Mouse (Mus musculus) limb, embryonic 14.5 days (tissue): ENCODE results near the gene Rgma. TPM values are rescaled to one million over a fixed set of nuclear protein-coding genes. Genes with fewer than 3 reads are reported as not detected.

Source experiments
- ATAC-seq: fragments of 200-750 bp; cut with Nextera tagmentation; 2 replicates; pipeline ENCODE4 v1.8.0; 2017; ENCODE audit warnings: low read depth, moderate number of reproducible peaks, moderate TSS enrichment; ENCODE audit not compliant: low FRiP score
- DNase-seq: peaks from one replicate; pipeline ENCODE4 v3.0.0-alpha.2; 2015; ENCODE audit warnings: low spot score
- H3K27ac ChIP-seq: fragments of 300-500 bp; sonication (generic); replicated peaks from 2 replicates; pipeline ENCODE4 v1.5.1; 2014; ENCODE audit warnings: low read depth, mild to moderate bottlenecking, low read length, moderate library complexity, mixed read lengths
- H3K27me3 ChIP-seq: fragments of 300-500 bp; sonication (generic); 2 replicates; pipeline ENCODE4 v1.6.1; 2014; ENCODE audit warnings: low read length, mixed read lengths; ENCODE audit not compliant: control insufficient read depth, insufficient read depth
- H3K36me3 ChIP-seq: fragments of 300-500 bp; sonication (generic); 2 replicates; pipeline ENCODE4 v1.6.1; 2014; ENCODE audit warnings: mild to moderate bottlenecking, low read length, moderate library complexity, mixed read lengths; ENCODE audit not compliant: control insufficient read depth, insufficient read depth
- H3K4me1 ChIP-seq: fragments of 300-500 bp; sonication (generic); 2 replicates; pipeline ENCODE4 v1.6.1; 2014; ENCODE audit warnings: antibody characterized with exemption, low read length, mixed read lengths; ENCODE audit not compliant: control insufficient read depth, insufficient read depth
- H3K4me2 ChIP-seq: fragments of 300-500 bp; sonication (generic); replicated peaks from 2 replicates; pipeline ENCODE4 v1.6.1; 2014; ENCODE audit warnings: low read depth, mild to moderate bottlenecking, low read length, moderate library complexity; ENCODE audit not compliant: severe bottlenecking
- H3K4me3 ChIP-seq: fragments of 300-500 bp; sonication (generic); replicated peaks from 2 replicates; pipeline ENCODE4 v1.5.1; 2014; ENCODE audit warnings: low read length
- H3K9ac ChIP-seq: fragments of 300-500 bp; sonication (generic); 2 replicates; pipeline ENCODE4 v1.6.1; 2014; ENCODE audit warnings: mild to moderate bottlenecking, low read depth, low read length, moderate library complexity; ENCODE audit not compliant: severe bottlenecking
- H3K9me3 ChIP-seq: fragments of 300-500 bp; sonication (generic); 2 replicates; pipeline ENCODE4 v1.6.1; 2016; ENCODE audit warnings: low read length; ENCODE audit not compliant: control insufficient read depth
- POLR2A ChIP-seq: fragments of 200-500 bp; IDR thresholded peaks from 2 replicates; pipeline ENCODE4 v1.8.0; 2012; ENCODE audit warnings: inconsistent platforms, mild to moderate bottlenecking, moderate library complexity, borderline replicate concordance; ENCODE audit not compliant: insufficient read depth, insufficient read length; ENCODE audit errors: extremely low read depth
- WGBS: fragments of 180-500 bp; shearing (Covaris S2); extraction: QIAGEN DNeasy Blood & Tissue Kit; methylation state at CpG from one replicate; pipeline ENCODE4 v1.1.7; 2014; 5-methylcytosine and 5-hydroxymethylcytosine counted together
- polyA plus RNA-seq, 2 experiments: library from polyadenylated mRNA; depleted of rRNA in 1 of 2; stranded (reverse) in 1 of 2; unstranded in 1 of 2; fragments of >200 nt; fragmentation: Nextera tagmentation in 1 of 2; extraction: Ambion mirVana in 1 of 2; gene quantifications; 2 replicates each; pipeline versions ENCODE4 v1.2.1 to v1.2.3; 2012 to 2014

Gene Rgma
- polyA plus RNA-seq, 2 experiments = 23.5 to 49.1 TPM

DNA sequence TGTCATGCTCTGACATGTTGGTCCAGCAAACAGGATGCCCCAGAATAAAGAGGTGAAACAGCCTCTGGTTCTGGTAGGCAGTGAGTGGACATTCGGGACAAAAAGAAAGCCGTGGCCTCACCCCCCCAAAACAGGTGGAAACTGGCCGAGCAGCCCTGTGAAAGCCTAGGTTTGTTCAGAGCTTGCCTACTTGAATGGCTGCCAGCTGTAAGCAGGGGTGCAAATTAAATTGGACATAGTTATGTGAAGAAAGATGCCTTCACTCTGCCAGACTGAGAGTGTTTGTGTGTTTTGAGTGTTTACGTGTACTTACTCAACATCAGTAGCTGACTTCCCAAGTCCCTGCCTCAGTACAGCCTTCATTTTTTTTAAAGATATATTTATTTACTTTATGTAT is 18.7 kb downstream of the Rgma start:
- H3K4me2 ChIP-seq = peak overlapping the region; percentile 71
- H3K27ac ChIP-seq = no peak overlapping the region
- H3K4me1 ChIP-seq = peaks cover 66% of the 10 kb centered on the region
- H3K9ac ChIP-seq = peak overlapping the region; percentile 87
- DNase-seq (no peak), ATAC-seq (no peak)
- peak overlapping the region; percentile 68 for H3K4me3 ChIP-seq
- H3K36me3 ChIP-seq = peaks cover 7% of the 10 kb centered on the region; the same call in 1 of the 2 replicates
- TF ChIP-seq POLR2A = no peak
- no peaks in the 10 kb centered on the region for H3K9me3 ChIP-seq
- no peaks in the 10 kb centered on the region for H3K27me3 ChIP-seq
- 19% methylated on average over 4 of the region's 4 CpGs for WGBS

DNA sequence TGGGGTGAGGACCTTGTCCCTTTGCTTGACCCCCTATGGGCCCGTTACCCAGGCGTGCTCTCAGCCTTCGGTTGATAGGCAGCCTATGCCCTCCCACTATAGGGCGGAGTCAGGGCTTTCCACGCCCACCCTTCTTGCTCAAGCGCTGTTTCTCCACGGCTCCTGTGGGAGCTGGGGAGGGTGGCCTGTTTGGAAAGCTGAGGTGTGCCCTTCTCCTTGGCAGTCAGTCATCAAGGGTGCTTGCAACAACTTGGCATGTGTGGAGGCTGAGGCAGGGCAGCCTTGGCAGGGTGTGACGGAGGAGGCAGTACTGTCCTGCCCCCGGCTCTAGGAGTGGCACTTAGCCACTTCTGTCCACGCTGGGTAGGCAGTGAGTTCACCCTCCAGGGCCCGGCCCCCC is 23.0 kb downstream of the Rgma start:
- 0 out of 2 replicates have a peak overlapping the region, but pooled peaks have one; percentile 18 for H3K4me3 ChIP-seq
- H3K9ac ChIP-seq = peak overlapping the region; percentile 17; the same call in 1 of the 2 replicates
- DNase-seq (no peak), ATAC-seq (no peak)
- H3K27ac ChIP-seq = no peak overlapping the region
- H3K4me1 ChIP-seq = peaks cover 83% of the 10 kb centered on the region
- TF ChIP-seq POLR2A = no peak
- peaks cover 15% of the 10 kb centered on the region for H3K36me3 ChIP-seq
- no peaks in the 10 kb centered on the region for H3K27me3 ChIP-seq
- peak overlapping the region; percentile 40 for H3K4me2 ChIP-seq
- WGBS = 9% methylated on average over 11 of the region's 11 CpGs
- H3K9me3 ChIP-seq = no peaks in the 10 kb centered on the region

DNA sequence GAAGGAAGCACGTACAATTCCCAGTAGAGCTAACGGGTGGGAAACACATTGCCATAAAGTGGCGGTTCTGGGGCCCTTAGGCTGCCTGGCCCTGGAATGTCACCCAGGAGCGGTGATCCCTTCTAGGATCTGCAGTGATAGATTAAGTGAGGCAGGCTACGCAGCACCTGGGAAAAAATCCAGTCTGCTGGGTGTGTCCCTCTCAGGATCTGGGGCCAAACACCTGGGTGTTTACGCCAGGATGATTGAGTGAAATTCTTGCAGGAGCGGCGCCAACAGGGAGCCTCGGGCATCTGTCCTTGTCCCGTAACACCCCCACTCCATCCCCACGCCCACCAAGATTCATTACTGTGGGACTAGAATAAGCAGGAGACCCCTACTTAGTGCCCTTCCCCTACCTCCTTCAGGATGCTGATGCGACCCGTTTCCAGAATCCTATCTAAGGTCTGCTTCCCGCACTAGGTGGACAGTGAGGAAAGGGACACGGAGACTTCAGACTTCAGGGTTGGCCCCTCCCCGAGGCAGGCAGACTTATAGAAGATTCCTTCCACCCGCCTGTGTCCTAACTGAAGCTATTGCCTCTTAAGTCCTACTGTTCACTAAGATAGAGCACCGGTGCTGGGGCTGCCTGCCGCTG is 23.6 kb downstream of the Rgma start:
- peaks cover 15% of the 10 kb centered on the region for H3K36me3 ChIP-seq
- H3K27ac ChIP-seq = no peak overlapping the region
- H3K4me2 ChIP-seq = peak overlapping the region; percentile 40
- peak overlapping the region; percentile 17; the same call in 1 of the 2 replicates for H3K9ac ChIP-seq
- peak overlapping the region; percentile 18 for H3K4me3 ChIP-seq
- WGBS = 8% methylated on average over 19 of the region's 19 CpGs
- TF ChIP-seq POLR2A = no peak
- H3K9me3 ChIP-seq = no peaks in the 10 kb centered on the region
- DNase-seq = no peak
- H3K27me3 ChIP-seq = no peaks in the 10 kb centered on the region
- no peak for ATAC-seq
- H3K4me1 ChIP-seq = peaks cover 80% of the 10 kb centered on the region

DNA sequence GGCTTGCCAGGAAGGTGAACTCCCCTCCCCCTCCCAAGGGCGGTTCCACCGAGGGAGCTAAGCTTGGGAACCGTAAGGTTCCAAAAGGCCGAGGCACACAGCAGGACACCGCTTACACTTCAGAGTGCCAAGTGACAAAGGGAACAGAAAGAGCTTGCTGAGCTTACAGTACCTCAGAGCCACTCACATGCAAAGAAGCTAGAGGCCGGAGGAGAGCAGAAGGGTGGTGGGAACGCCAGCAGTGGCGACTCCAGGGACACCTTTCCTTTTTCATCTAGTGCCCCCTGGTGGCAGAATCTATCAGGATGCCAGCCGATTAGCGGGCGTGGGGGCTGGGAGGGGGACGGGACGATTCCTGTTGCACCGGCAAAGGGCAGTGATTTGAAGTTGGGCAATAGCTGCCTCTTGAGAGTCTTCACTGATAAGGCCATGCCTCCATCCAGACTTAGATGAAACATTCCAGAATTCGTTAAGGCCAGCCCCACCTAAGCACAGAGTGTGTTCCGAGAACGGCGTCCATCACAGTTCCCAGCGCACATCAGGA is 24.3 kb downstream of the Rgma start:
- TF ChIP-seq POLR2A = no peak
- no peak overlapping the region for H3K27ac ChIP-seq
- peaks cover 73% of the 10 kb centered on the region for H3K4me1 ChIP-seq
- no peak overlapping the region for H3K9ac ChIP-seq
- H3K4me2 ChIP-seq = peak overlapping the region; percentile 40
- DNase-seq (peak; percentile 78), ATAC-seq (peak; percentile 56)
- peaks cover 15% of the 10 kb centered on the region for H3K36me3 ChIP-seq
- WGBS = 3% methylated on average over 19 of the region's 19 CpGs
- no peaks in the 10 kb centered on the region for H3K9me3 ChIP-seq
- peak overlapping the region; percentile 18 for H3K4me3 ChIP-seq
- H3K27me3 ChIP-seq = no peaks in the 10 kb centered on the region

DNA sequence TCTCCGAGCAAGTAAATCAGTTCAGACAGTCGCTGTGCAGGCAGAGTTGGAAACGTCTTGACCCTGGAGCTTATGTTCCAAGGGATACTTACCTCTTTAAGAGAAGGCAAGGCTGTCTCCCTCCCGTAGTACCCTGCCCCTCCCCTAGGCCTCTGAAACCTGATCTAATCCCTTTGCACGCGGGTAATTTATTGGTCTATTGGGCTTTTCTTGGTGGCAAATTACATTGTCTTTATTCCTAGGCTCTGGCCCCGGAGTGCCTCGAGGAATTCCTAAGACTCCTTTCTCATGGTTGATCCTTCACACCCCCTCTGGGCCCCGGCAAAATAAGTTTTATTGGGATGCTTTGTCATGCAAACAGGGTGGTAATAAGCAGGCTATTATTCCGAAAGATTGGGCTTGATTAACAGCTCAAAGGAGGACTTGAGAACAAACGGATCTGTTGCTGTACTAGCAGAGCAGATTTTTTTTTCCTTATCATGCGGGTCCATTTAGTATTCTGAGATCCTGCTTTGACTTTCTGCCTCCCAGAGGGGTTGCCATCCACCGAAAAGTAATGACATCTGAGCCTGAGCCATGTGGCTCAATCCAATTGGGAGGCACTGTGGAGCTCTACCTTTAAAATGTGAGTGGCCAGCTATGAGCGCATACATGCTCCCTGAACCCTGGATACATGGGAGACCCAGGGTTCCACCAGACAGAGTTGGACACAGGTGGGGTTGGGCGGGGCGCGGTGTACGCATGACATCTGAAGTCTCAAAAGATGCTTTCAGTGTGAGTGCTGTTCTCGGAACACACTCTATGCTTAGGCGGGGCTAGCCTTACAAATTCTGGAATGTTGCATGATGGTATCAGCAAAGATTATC is 25.0 kb downstream of the Rgma start:
- Histone ChIP-seq H3K9me3 (no peaks in the 10 kb centered on the region), H3K4me3 (peak overlapping the region; percentile 18)

More for the DNA sequence above, 25.0 kb downstream of the Rgma start:
- peaks cover 68% of the 10 kb centered on the region for H3K4me1 ChIP-seq
- WGBS = 18% methylated on average over 20 of the region's 20 CpGs
- TF ChIP-seq POLR2A = no peak
- H3K27ac ChIP-seq = no peak overlapping the region
- H3K9ac ChIP-seq = no peak overlapping the region
- H3K4me2 ChIP-seq = peak overlapping the region; percentile 40
- peak; percentile 42 for DNase-seq
- no peaks in the 10 kb centered on the region for H3K27me3 ChIP-seq
- ATAC-seq = peak; percentile 54
- peaks cover 22% of the 10 kb centered on the region for H3K36me3 ChIP-seq
